Mouse (Mus musculus) heart, adult 8-10 months (tissue): Measurements from ENCODE around the gene Cfap100. TPM values are rescaled to one million over a fixed set of nuclear protein-coding genes. Genes with fewer than 3 reads are reported as not detected.

Source experiments
- DNase-seq: peaks from one replicate; pipeline ENCODE4 v3.0.0; 2022; ENCODE audit warnings: low spot score
- total RNA-seq, 4 experiments: library from RNA; stranded (reverse); gene quantifications; 2 replicates each; pipeline ENCODE4 v1.2.4; 2022

Cfap100 gene
- total RNA-seq, 4 experiments from 2014 or later = 0.22 to 0.90 TPM; not detected in 2

- no peak for DNase-seq
Measured at GRCm38 (mm10) chr6:90377708-90378107, 50.9 kb downstream of the Cfap100 start.

GRCm38 (mm10) chr6:90374647-90375046 lies 54.0 kb downstream of the Cfap100 start:
- DNase-seq = no peak

DNA sequence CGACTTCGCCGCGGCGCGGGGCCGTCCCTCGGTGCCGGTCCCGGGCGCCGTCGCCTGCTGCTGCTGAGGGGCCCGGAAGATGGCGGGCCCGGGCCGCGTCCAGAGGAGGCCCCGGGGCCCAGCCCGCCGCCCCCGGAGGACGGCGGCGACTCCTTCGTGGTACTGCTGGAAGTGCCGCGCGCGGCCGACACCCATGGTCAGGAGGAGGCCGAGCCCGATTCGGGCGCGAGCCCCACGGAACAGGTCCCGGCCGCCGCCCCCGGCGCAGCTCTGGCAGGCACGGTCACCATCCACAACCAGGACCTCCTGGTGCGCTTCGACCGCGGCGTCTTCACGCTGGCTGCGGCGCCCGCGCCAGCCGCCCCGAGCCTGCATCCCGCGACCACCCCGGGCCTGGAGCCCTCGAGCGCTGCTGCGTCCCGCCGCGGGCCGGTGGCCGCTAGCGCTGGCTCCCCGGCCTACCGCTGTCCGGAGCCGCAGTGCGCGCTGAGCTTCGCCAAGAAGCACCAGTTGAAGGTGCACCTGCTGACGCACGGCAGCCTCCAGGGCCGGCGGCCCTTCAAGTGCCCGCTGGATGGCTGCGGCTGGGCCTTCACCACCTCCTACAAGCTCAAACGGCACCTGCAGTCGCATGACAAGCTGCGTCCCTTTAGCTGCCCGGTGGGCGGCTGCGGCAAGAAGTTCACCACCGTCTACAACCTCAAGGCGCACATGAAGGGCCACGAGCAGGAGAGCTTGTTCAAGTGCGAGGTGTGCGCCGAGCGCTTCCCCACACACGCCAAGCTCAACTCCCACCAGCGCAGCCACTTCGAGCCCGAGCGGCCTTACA lies 58.7 kb downstream of the Cfap100 start:
- no peak for DNase-seq

DNA sequence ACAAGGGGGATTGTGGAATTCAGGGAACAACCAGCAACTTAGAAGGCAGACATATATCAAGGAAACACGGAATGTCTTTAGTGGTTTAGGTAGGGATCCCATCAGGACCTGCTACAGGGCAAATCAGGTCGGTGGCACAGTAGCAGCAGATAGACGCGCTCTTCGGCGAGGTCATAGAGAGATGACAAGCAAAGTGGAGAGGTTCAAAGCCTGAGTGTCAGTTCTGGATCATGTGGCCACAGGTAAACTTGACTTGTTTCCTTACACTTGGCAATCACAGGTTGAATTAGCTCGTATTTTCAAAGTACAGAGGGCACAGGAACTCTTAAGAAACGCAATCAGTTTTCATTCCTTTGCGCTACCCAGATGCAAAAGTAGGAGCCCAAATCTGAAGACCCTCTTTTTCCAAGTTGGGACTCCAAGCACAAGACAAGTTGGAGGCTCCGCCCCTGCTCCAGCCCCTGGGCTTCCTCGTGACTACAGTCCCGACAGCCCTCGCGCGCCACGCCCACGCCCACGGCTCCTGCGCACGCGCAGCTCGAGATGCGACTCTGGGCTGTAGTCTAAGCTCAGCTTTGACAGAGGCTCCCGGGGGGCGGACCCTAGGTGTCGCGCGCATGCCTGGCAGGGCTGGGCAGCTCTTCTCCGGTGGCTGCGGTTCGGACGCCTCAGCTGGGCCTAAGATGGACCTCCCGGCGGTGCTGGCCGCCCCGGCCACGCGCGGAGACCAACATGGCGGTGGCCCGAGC lies 59.4 kb downstream of the Cfap100 start, which contains the start of gene Zxdc:
TSS of gene Zxdc (plus strand) at position 517 of the 749 bp plus-strand sequence.
- DNase-seq = peak; percentile 100

- no peak for DNase-seq
Measured at GRCm38 (mm10) chr6:90363301-90363700, 65.3 kb downstream of the Cfap100 start.

GRCm38 (mm10) chr6:90360922-90361614 lies 67.5 kb downstream of the Cfap100 start:
- no peak for DNase-seq

GRCm38 (mm10) chr6:90360024-90360781 lies 68.4 kb downstream of the Cfap100 start:
- DNase-seq = peak; percentile 63

DNA sequence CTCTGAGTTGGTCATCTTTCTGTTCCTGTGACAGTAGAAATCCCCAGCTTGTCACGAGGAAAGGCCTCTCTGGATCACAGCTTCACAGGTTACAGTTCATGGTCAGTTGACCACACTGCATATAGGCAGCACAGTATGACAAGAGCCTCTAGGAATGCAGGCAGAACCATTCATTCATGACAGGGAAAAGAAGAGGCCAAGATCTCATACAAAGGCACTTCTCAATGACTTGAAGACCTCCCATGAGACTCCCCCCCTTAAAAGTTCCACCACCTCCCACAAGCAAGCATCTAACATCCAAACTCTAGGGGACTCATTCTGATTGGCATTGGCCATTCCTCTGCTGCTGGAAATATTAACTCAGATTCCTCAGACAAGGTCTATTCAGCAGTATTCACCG lies 69.2 kb downstream of the Cfap100 start:
- DNase-seq = no peak

- DNase-seq = no peak
Measured at GRCm38 (mm10) chr6:90358142-90358541, 70.5 kb downstream of the Cfap100 start.

Other genes starting within 250 kb of the Cfap100 start
- not detected for gene V1ra8, start 226.0 kb downstream of the Cfap100 start, total RNA-seq
- gene Vmn1r53, start 204.4 kb downstream of the Cfap100 start, total RNA-seq = not detected
- not detected for gene Vmn1r54, start 182.5 kb downstream of the Cfap100 start, total RNA-seq
- gene BC048671, start 127.6 kb downstream of the Cfap100 start, total RNA-seq = not detected
- gene Chst13, start 103.6 kb downstream of the Cfap100 start, total RNA-seq = under 1 TPM in 1 of 4 experiments, not detected in 3; 0.32 TPM
- not detected for gene Uroc1, start 95.5 kb downstream of the Cfap100 start, total RNA-seq
- 10 to 100 TPM; 13.0 to 15.0 (median 14.3) TPM for gene Zxdc, start 59.3 kb downstream of the Cfap100 start, total RNA-seq
- gene Klf15, start 33.8 kb upstream of the Cfap100 start, total RNA-seq = 10 to 100 TPM; 55.7 to 79.2 (median 65.3) TPM
- 1 to 10 TPM; 1.8 to 5.1 (median 3.7) TPM for gene Aldh1l1, start 57.6 kb upstream of the Cfap100 start, total RNA-seq
- 10 to 100 TPM; 48.1 to 98.4 (median 78.7) TPM for gene Slc41a3, start 175.9 kb upstream of the Cfap100 start, total RNA-seq